Mouse (Mus musculus): ENCODE measurements around the gene Anapc1.
"Not testable (repeated sequence)": the region's sequence is repeated elsewhere in the genome, so short reads cannot be mapped to it uniquely, and the experiment has no call there.

The Anapc1 gene

GRCm38 (mm10) chr2:128697047-128697446 lies 9.9 kb upstream of the Anapc1 start:
- DNase-seq (ENCODE audit: low read depth, low spot score): no peak

GRCm38 (mm10) chr2:128696426-128696825 lies 9.2 kb upstream of the Anapc1 start:
- DNase-seq (ENCODE audit: low read depth, low spot score): no peak

- peak; percentile 10 for DNase-seq (ENCODE audit: low read depth, low spot score)
Observed at GRCm38 (mm10) chr2:128694548-128694947, 7.4 kb upstream of the Anapc1 start.

GRCm38 (mm10) chr2:128693828-128694227 lies 6.6 kb upstream of the Anapc1 start:
- DNase-seq (ENCODE audit: low read depth, low spot score): not testable (repeated sequence)

- DNase-seq (ENCODE audit: low read depth, low spot score): no peak
Observed at GRCm38 (mm10) chr2:128693236-128693635, 6.0 kb upstream of the Anapc1 start.

GRCm38 (mm10) chr2:128692771-128693170 lies 5.6 kb upstream of the Anapc1 start:
- no peak for DNase-seq (ENCODE audit: low read depth, low spot score)

GRCm38 (mm10) chr2:128692336-128692735 lies 5.1 kb upstream of the Anapc1 start:
- no peak for DNase-seq (ENCODE audit: low read depth, low spot score)

GRCm38 (mm10) chr2:128687558-128688120 lies 448 bp upstream of the Anapc1 start:
- peak; percentile 6 for DNase-seq (ENCODE audit: low read depth, low spot score)

GRCm38 (mm10) chr2:128680661-128681060 lies 6.5 kb downstream of the Anapc1 start:
- no peak for DNase-seq (ENCODE audit: low read depth, low spot score)

- DNase-seq (ENCODE audit: low read depth, low spot score): no peak
Observed at GRCm38 (mm10) chr2:128620578-128620977, 66.6 kb downstream of the Anapc1 start.

GRCm38 (mm10) chr2:128615366-128615765 lies 71.8 kb downstream of the Anapc1 start:
- DNase-seq (ENCODE audit: low read depth, low spot score): no peak

GRCm38 (mm10) chr2:128613365-128613764 lies 73.8 kb downstream of the Anapc1 start:
- no peak for DNase-seq (ENCODE audit: low read depth, low spot score)

GRCm38 (mm10) chr2:128612275-128612674 lies 74.9 kb downstream of the Anapc1 start:
- no peak for DNase-seq (ENCODE audit: low read depth, low spot score)

- no peak for DNase-seq (ENCODE audit: low read depth, low spot score)
Observed at GRCm38 (mm10) chr2:128611178-128611577, 76.0 kb downstream of the Anapc1 start.

- no peak for DNase-seq (ENCODE audit: low read depth, low spot score)
Observed at GRCm38 (mm10) chr2:128609286-128609685, 77.9 kb downstream of the Anapc1 start.

- no peak for DNase-seq (ENCODE audit: low read depth, low spot score)
Observed at GRCm38 (mm10) chr2:128601534-128601933, 85.7 kb downstream of the Anapc1 start.

GRCm38 (mm10) chr2:128592301-128592700 lies 94.9 kb downstream of the Anapc1 start:
- DNase-seq (ENCODE audit: low read depth, low spot score): no peak

GRCm38 (mm10) chr2:128590909-128591308 lies 96.3 kb downstream of the Anapc1 start, which contains the start of gene Spdye4c:
TSS of gene Spdye4c (plus strand) at chr2:128591209.
- DNase-seq (ENCODE audit: low read depth, low spot score): no peak

GRCm38 (mm10) chr2:128582881-128583280 lies 104.3 kb downstream of the Anapc1 start:
- DNase-seq (ENCODE audit: low read depth, low spot score): no peak

GRCm38 (mm10) chr2:128572726-128573624 lies 114.2 kb downstream of the Anapc1 start:
- peak; percentile 86 for DNase-seq (ENCODE audit: low read depth, low spot score)

- DNase-seq (ENCODE audit: low read depth, low spot score): no peak
Observed at GRCm38 (mm10) chr2:128571001-128571400, 116.2 kb downstream of the Anapc1 start.

GRCm38 (mm10) chr2:128568490-128568889 lies 118.7 kb downstream of the Anapc1 start:
- no peak for DNase-seq (ENCODE audit: low read depth, low spot score)

GRCm38 (mm10) chr2:128568018-128568417 lies 119.2 kb downstream of the Anapc1 start:
- DNase-seq (ENCODE audit: low read depth, low spot score): no peak

Measured in CD4-positive, CD25-positive, alpha-beta regulatory T cell, adult 2 months (primary cell).